Mouse (Mus musculus): ENCODE measurements around the gene Acnat1. TPM values are rescaled to one million over a fixed set of nuclear protein-coding genes. Genes with fewer than 3 reads are reported as not detected.
"Not testable (repeated sequence)": the region's sequence is repeated elsewhere in the genome, so short reads cannot be mapped to it uniquely, and the experiment has no call there.

Gene Acnat1
- total RNA-seq, 1 experiment = 0.40 TPM

- no peak within 1 kb of the TSS for H3K4me3 ChIP-seq (ENCODE audit: insufficient read depth in 1 of 2, low read depth in 1 of 2, low read length in 2 of 2, poor library complexity in 1 of 2, severe bottlenecking in 1 of 2)
- TF ChIP-seq ZNF384 (IDR thresholded peaks at IDR 0.05; ENCODE audit: low read depth, low read length) = no peak
- no peak for TF ChIP-seq CHD2 (IDR thresholded peaks at IDR 0.05; ENCODE audit: low read depth, low read length)
- TF ChIP-seq HCFC1 (IDR thresholded peaks at IDR 0.05; ENCODE audit: borderline replicate concordance, insufficient read depth, low read length) = no peak
- no peak for TF ChIP-seq MAFK (IDR thresholded peaks at IDR 0.05; ENCODE audit: insufficient read depth, low read depth, low read length)
- no peak for TF ChIP-seq ZC3H11A (IDR thresholded peaks at IDR 0.05; ENCODE audit: borderline replicate concordance, low read depth, low read length)
- in situ Hi-C loops (cut with MboI; ENCODE audit: low sequenced_read_pairs in 2 of 2, unreplicated experiment in 2 of 2) = no loop called here
- no peaks in the 10 kb centered on the region for H3K4me1 ChIP-seq (ENCODE audit: control insufficient read depth in 2 of 2, insufficient read depth in 2 of 2, low read length in 2 of 2, poor library complexity in 1 of 2)
- no peak within 1 kb of the TSS for H3K9ac ChIP-seq (ENCODE audit: insufficient read depth, low read depth, low read length, poor library complexity, severe bottlenecking)
- H3K9me3 ChIP-seq (ENCODE audit: control insufficient read depth, insufficient read depth, low read depth, low read length) = no peaks in the 10 kb centered on the region
- no peak for DNase-seq (ENCODE audit: low read depth, low spot score)
- no peaks in the 10 kb centered on the region for H3K36me3 ChIP-seq (ENCODE audit: control insufficient read depth, insufficient read depth, low read length, poor library complexity, severe bottlenecking)
- H3K27ac ChIP-seq (ENCODE audit: insufficient read depth, low read depth, low read length, poor library complexity, severe bottlenecking) = no peak within 1 kb of the TSS
Observed at GRCm38 (mm10) chr4:49506386-49506785, 32.7 kb upstream of the Acnat1 start, which contains the start of gene Baat. Gene Baat (minus strand): TSS chr4:49506557.

DNA sequence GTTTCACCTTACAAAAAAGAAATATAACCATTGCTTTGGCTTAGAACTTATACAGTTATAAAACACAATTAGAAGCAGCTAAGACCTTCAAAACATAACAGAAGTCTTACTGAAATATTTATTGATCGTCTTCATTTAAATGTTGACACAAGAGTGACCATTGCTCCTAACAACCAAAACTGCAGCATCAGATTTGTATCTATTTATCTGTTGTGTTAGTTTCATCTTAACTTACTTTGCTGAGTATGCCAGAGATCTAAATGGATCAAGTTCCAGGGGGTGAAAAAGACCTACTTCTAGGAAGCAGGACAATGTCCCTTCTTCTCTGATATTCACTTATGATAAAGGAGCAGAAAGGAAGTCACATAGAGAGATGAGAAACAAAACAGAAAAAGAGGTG, 29.9 kb upstream of the Acnat1 start:
- TF ChIP-seq ZC3H11A (IDR thresholded peaks at IDR 0.05; ENCODE audit: borderline replicate concordance, low read depth, low read length) (no peak), MAFK (IDR thresholded peaks at IDR 0.05; ENCODE audit: insufficient read depth, low read depth, low read length) (no peak), CHD2 (IDR thresholded peaks at IDR 0.05; ENCODE audit: low read depth, low read length) (no peak), HCFC1 (IDR thresholded peaks at IDR 0.05; ENCODE audit: borderline replicate concordance, insufficient read depth, low read length) (no peak), ZNF384 (IDR thresholded peaks at IDR 0.05; ENCODE audit: low read depth, low read length) (no peak)
- in situ Hi-C loops (cut with MboI; ENCODE audit: low sequenced_read_pairs in 2 of 2, unreplicated experiment in 2 of 2) = no loop called here
- H3K4me1 ChIP-seq (ENCODE audit: control insufficient read depth in 2 of 2, insufficient read depth in 2 of 2, low read length in 2 of 2, poor library complexity in 1 of 2) = no peaks in the 10 kb centered on the region

DNA sequence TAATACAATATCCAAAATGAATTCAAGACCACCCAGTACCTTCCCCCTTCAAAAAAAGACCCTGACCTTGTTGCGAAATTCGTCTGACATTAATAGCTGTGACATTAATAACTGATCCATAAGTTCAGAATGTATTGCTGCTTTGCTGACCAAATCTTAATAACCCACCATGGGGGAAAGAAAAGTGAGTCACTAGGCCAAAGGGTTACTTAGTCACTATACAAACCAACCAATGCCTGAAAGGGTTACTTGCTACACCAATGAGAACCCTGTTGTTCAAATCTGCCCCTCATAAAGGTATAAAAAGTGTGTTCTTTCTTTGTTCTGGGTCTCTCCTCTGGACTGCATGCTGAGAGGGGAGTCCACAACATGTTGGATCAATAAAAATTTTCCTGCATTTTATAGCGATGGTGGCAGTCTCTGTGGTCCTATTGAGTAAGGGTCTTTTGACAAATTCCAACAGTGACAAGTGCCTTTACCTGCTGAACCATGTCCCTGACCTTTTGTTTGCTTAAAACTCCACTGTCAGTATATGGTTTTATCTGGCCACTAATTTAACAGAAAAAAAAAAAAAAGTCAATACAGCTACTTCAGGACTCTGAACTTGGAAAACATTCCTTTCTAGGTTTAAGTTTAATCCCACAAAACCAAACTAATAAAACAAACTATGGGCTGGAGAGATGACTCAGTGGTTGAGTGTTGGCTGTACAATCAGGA, 12.4 kb upstream of the Acnat1 start:
- H3K4me3 ChIP-seq (ENCODE audit: insufficient read depth in 1 of 2, low read depth in 1 of 2, low read length in 2 of 2, poor library complexity in 1 of 2, severe bottlenecking in 1 of 2); H3K9ac ChIP-seq (ENCODE audit: insufficient read depth, low read depth, low read length, poor library complexity, severe bottlenecking); in situ Hi-C loops (cut with MboI; ENCODE audit: low sequenced_read_pairs in 2 of 2, unreplicated experiment in 2 of 2); H3K27ac ChIP-seq (ENCODE audit: insufficient read depth, low read depth, low read length, poor library complexity, severe bottlenecking); DNase-seq (ENCODE audit: low read depth, low spot score); H3K9me3 ChIP-seq (ENCODE audit: control insufficient read depth, insufficient read depth, low read depth, low read length); H3K4me1 ChIP-seq (ENCODE audit: control insufficient read depth in 2 of 2, insufficient read depth in 2 of 2, low read length in 2 of 2, poor library complexity in 1 of 2); H3K36me3 ChIP-seq (ENCODE audit: control insufficient read depth, insufficient read depth, low read length, poor library complexity, severe bottlenecking): not testable (repeated sequence)

More for the DNA sequence above, 29.9 kb upstream of the Acnat1 start:
- no peak overlapping the region for H3K9ac ChIP-seq (ENCODE audit: insufficient read depth, low read depth, low read length, poor library complexity, severe bottlenecking)
- no peak for DNase-seq (ENCODE audit: low read depth, low spot score)
- H3K4me3 ChIP-seq (ENCODE audit: insufficient read depth in 1 of 2, low read depth in 1 of 2, low read length in 2 of 2, poor library complexity in 1 of 2, severe bottlenecking in 1 of 2) = no peak overlapping the region
- H3K27ac ChIP-seq (ENCODE audit: insufficient read depth, low read depth, low read length, poor library complexity, severe bottlenecking) = no peak overlapping the region
- no peaks in the 10 kb centered on the region for H3K36me3 ChIP-seq (ENCODE audit: control insufficient read depth, insufficient read depth, low read length, poor library complexity, severe bottlenecking)
- no peaks in the 10 kb centered on the region for H3K9me3 ChIP-seq (ENCODE audit: control insufficient read depth, insufficient read depth, low read depth, low read length)

GRCm38 (mm10) chr4:49485442-49485841, 11.7 kb upstream of the Acnat1 start:
- TF ChIP-seq CHD2 (IDR thresholded peaks at IDR 0.05; ENCODE audit: low read depth, low read length) = no peak
- no peak for TF ChIP-seq ZNF384 (IDR thresholded peaks at IDR 0.05; ENCODE audit: low read depth, low read length)
- no peak for TF ChIP-seq ZC3H11A (IDR thresholded peaks at IDR 0.05; ENCODE audit: borderline replicate concordance, low read depth, low read length)
- TF ChIP-seq MAFK (IDR thresholded peaks at IDR 0.05; ENCODE audit: insufficient read depth, low read depth, low read length) = no peak
- no peak for TF ChIP-seq HCFC1 (IDR thresholded peaks at IDR 0.05; ENCODE audit: borderline replicate concordance, insufficient read depth, low read length)
- in situ Hi-C loops (cut with MboI; ENCODE audit: low sequenced_read_pairs in 2 of 2, unreplicated experiment in 2 of 2) = no loop called here
- H3K27ac ChIP-seq (ENCODE audit: insufficient read depth, low read depth, low read length, poor library complexity, severe bottlenecking) = no peak overlapping the region
- no peak overlapping the region for H3K9ac ChIP-seq (ENCODE audit: insufficient read depth, low read depth, low read length, poor library complexity, severe bottlenecking)
- no peaks in the 10 kb centered on the region for H3K9me3 ChIP-seq (ENCODE audit: control insufficient read depth, insufficient read depth, low read depth, low read length)
- H3K4me3 ChIP-seq (ENCODE audit: insufficient read depth in 1 of 2, low read depth in 1 of 2, low read length in 2 of 2, poor library complexity in 1 of 2, severe bottlenecking in 1 of 2) = no peak overlapping the region
- no peaks in the 10 kb centered on the region for H3K36me3 ChIP-seq (ENCODE audit: control insufficient read depth, insufficient read depth, low read length, poor library complexity, severe bottlenecking)
- no peak for DNase-seq (ENCODE audit: low read depth, low spot score)
- peaks cover 0 to 4% of the 10 kb centered on the region in 2 experiments; a peak in 1 of 4 replicates for H3K4me1 ChIP-seq (ENCODE audit: control insufficient read depth in 2 of 2, insufficient read depth in 2 of 2, low read length in 2 of 2, poor library complexity in 1 of 2)

DNA sequence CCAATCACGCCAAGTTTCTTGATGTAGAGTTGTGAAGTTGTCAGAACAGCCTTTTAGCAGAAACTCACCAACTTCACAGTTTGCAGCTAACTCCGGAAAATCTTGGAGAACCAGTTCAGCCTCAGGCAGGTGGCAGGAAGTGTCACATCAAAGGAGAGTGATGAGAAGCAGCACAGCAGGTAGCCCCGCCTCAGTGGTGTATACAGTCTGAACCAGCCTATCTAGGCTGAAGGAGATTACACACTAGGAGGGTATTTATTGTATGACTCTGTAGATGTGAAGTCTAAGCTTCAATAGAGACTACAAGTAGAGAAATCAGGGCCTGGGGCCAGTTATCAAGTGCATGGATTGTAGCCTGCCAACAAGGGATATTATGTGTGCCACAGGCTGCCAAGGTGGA, 7.2 kb upstream of the Acnat1 start:
- DNase-seq (ENCODE audit: low read depth, low spot score) = no peak
- no peaks in the 10 kb centered on the region for H3K9me3 ChIP-seq (ENCODE audit: control insufficient read depth, insufficient read depth, low read depth, low read length)
- TF ChIP-seq MAFK (IDR thresholded peaks at IDR 0.05; ENCODE audit: insufficient read depth, low read depth, low read length) = no peak
- no peak for TF ChIP-seq ZNF384 (IDR thresholded peaks at IDR 0.05; ENCODE audit: low read depth, low read length)
- no peak for TF ChIP-seq ZC3H11A (IDR thresholded peaks at IDR 0.05; ENCODE audit: borderline replicate concordance, low read depth, low read length)
- TF ChIP-seq CHD2 (IDR thresholded peaks at IDR 0.05; ENCODE audit: low read depth, low read length) = no peak
- no peak for TF ChIP-seq HCFC1 (IDR thresholded peaks at IDR 0.05; ENCODE audit: borderline replicate concordance, insufficient read depth, low read length)
- no peaks in the 10 kb centered on the region for H3K36me3 ChIP-seq (ENCODE audit: control insufficient read depth, insufficient read depth, low read length, poor library complexity, severe bottlenecking)
- H3K27ac ChIP-seq (ENCODE audit: insufficient read depth, low read depth, low read length, poor library complexity, severe bottlenecking) = no peak overlapping the region
- H3K4me1 ChIP-seq (ENCODE audit: control insufficient read depth in 2 of 2, insufficient read depth in 2 of 2, low read length in 2 of 2, poor library complexity in 1 of 2) = peaks cover 0 to 4% of the 10 kb centered on the region in 2 experiments; a peak in 1 of 4 replicates
- in situ Hi-C loops (cut with MboI; ENCODE audit: low sequenced_read_pairs in 2 of 2, unreplicated experiment in 2 of 2) = no loop called here
- no peak overlapping the region for H3K9ac ChIP-seq (ENCODE audit: insufficient read depth, low read depth, low read length, poor library complexity, severe bottlenecking)
- no peak overlapping the region for H3K4me3 ChIP-seq (ENCODE audit: insufficient read depth in 1 of 2, low read depth in 1 of 2, low read length in 2 of 2, poor library complexity in 1 of 2, severe bottlenecking in 1 of 2)
